Mouse (Mus musculus): ENCODE results near the gene Wdr45.
"Not testable (repeated sequence)": the region's sequence is repeated elsewhere in the genome, so short reads cannot be mapped to it uniquely, and the experiment has no call there.

The Wdr45 gene

GRCm38 (mm10) chrX:7714135-7714899, at the start of gene Wdr45:
Gene Wdr45, plus strand, starts transcription at chrX:7714333.
- peak; percentile 66 to 88 for DNase-seq (ENCODE audit: low spot score in 2 of 2)

- DNase-seq (ENCODE audit: low spot score in 2 of 2), result peak in 1 of 2 experiments; percentile 64
Measured at GRCm38 (mm10) chrX:7664791-7665190, 49.3 kb upstream of the Wdr45 start.

- DNase-seq (ENCODE audit: low spot score in 2 of 2), result no peak
Measured at GRCm38 (mm10) chrX:7665739-7666502, 48.2 kb upstream of the Wdr45 start.

- peak in 1 of 2 experiments; percentile 60 for DNase-seq (ENCODE audit: low spot score in 2 of 2)
Measured at GRCm38 (mm10) chrX:7670390-7670881, 43.7 kb upstream of the Wdr45 start.

- peak in 1 of 2 experiments; percentile 25 for DNase-seq (ENCODE audit: low spot score in 2 of 2)
Measured at GRCm38 (mm10) chrX:7670921-7671623, 43.1 kb upstream of the Wdr45 start, which contains the start of gene Plp2. Gene Plp2, minus strand, starts transcription at chrX:7671390.

GRCm38 (mm10) chrX:7672739-7673138, 41.4 kb upstream of the Wdr45 start:
- no peak for DNase-seq (ENCODE audit: low spot score in 2 of 2)

- no peak for DNase-seq (ENCODE audit: low spot score in 2 of 2)
Measured at GRCm38 (mm10) chrX:7673578-7674281, 40.4 kb upstream of the Wdr45 start.

- no peak for DNase-seq (ENCODE audit: low spot score in 2 of 2)
Measured at GRCm38 (mm10) chrX:7674284-7675000, 39.7 kb upstream of the Wdr45 start.

GRCm38 (mm10) chrX:7675001-7675380, 39.1 kb upstream of the Wdr45 start:
- no peak for DNase-seq (ENCODE audit: low spot score in 2 of 2)

- DNase-seq (ENCODE audit: low spot score in 2 of 2), result no peak
Measured at GRCm38 (mm10) chrX:7678986-7679385, 35.1 kb upstream of the Wdr45 start.

- DNase-seq (ENCODE audit: low spot score in 2 of 2), result peak; percentile 50 to 84
Measured at GRCm38 (mm10) chrX:7679405-7680056, 34.6 kb upstream of the Wdr45 start.

GRCm38 (mm10) chrX:7680057-7680412, 34.1 kb upstream of the Wdr45 start:
- no peak for DNase-seq (ENCODE audit: low spot score in 2 of 2)

GRCm38 (mm10) chrX:7680864-7681263, 33.3 kb upstream of the Wdr45 start, which contains the start of gene Magix:
Gene Magix, minus strand, starts transcription at chrX:7681251.
- DNase-seq (ENCODE audit: low spot score in 2 of 2), result no peak

- DNase-seq (ENCODE audit: low spot score in 2 of 2), result no peak
Measured at GRCm38 (mm10) chrX:7688321-7688720, 25.8 kb upstream of the Wdr45 start.

GRCm38 (mm10) chrX:7690486-7690885, 23.6 kb upstream of the Wdr45 start:
- DNase-seq (ENCODE audit: low spot score in 2 of 2), result no peak

GRCm38 (mm10) chrX:7692862-7693261, 21.3 kb upstream of the Wdr45 start:
- no peak for DNase-seq (ENCODE audit: low spot score in 2 of 2)

- no peak for DNase-seq (ENCODE audit: low spot score in 2 of 2)
Measured at GRCm38 (mm10) chrX:7696520-7696919, 17.6 kb upstream of the Wdr45 start.

GRCm38 (mm10) chrX:7696954-7697381, 17.2 kb upstream of the Wdr45 start, which contains the start of gene Gpkow:
Gene Gpkow, plus strand, starts transcription at chrX:7697131.
- DNase-seq (ENCODE audit: low spot score in 2 of 2), result peak; percentile 25 to 62

- DNase-seq (ENCODE audit: low spot score in 2 of 2), result not testable (repeated sequence)
Measured at GRCm38 (mm10) chrX:7713764-7714134, 384 bp upstream of the Wdr45 start.

- DNase-seq (ENCODE audit: low spot score in 2 of 2), result not testable (repeated sequence)
Measured at GRCm38 (mm10) chrX:7716058-7716457, 1.9 kb downstream of the Wdr45 start.
